Mouse (Mus musculus): ENCODE results near the gene Retn. TPM values are rescaled to one million over a fixed set of nuclear protein-coding genes. Genes with fewer than 3 reads are reported as not detected.

The Retn gene
- polyA plus RNA-seq (2015; fragmentation: Nextera tagmentation; extraction: Ambion mirVana): 0.34 and 0.67 TPM in 2 replicates

DNA sequence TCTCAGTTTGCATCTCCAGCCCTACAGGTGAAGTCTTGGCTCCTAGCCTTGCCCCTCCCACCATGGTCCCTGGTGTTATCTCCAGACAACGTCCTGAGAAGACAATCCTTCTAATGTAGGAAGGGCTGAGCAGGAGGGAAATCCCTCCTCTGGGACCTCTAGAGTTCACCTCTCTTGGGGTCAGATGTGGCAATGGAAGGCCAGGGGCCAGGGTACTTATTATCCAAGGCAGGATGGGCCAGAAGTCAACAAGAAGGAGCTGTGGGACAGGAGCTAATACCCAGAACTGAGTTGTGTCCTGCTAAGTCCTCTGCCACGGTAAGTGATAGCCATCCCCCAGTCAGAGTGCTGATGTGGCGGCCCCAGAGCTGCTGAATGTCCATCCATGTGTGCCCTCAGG lies at the start of gene Retn:
Gene Retn (plus strand): TSS at position 245 of the 400 bp plus-strand sequence.
- Histone ChIP-seq H3K4me2 (ENCODE audit: low read length) (no peak within 1 kb of the TSS), H3K27me3 (replicated peaks; ENCODE audit: control insufficient read depth, insufficient read depth, low read length) (no peaks in the 10 kb centered on the region)

DNA sequence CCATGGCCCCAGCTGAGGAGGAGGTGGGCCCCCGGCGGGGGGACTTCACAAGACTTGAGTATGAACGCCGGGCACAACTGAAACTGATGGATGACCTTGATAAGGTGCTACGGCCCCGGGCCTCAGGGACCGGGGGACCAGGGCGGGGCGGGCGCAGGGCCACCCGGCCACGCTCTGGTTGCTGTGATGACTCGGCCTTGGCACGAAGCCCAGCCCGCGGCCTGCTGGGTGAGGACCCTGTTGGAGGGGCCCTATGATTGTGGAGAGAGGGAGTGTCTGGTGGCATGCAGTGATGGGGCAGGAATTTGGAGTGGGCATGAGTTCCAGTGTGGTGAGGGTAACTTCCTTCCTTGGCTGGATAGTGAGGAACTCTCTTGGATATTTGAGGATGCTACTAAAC lies 49.0 kb upstream of the Retn start:
- Histone ChIP-seq H3K9me3 (ENCODE audit: control insufficient read depth, low read length) (no peaks in the 10 kb centered on the region), H3K4me3 (ENCODE audit: low read length) (no peak overlapping the region), H3K4me2 (ENCODE audit: low read length) (no peak overlapping the region), H3K27ac (ENCODE audit: low read depth, low read length) (no peak overlapping the region), H3K36me3 (ENCODE audit: control insufficient read depth, insufficient read depth, low read length) (peaks cover 77% of the 10 kb centered on the region), H3K4me1 (ENCODE audit: control insufficient read depth, insufficient read depth, low read depth, low read length) (no peaks in the 10 kb centered on the region), H3K27me3 (replicated peaks; ENCODE audit: control insufficient read depth, insufficient read depth, low read length) (no peaks in the 10 kb centered on the region), H3K9ac (ENCODE audit: low read depth, low read length) (no peak overlapping the region)
- 81% methylated on average over 16 of the region's 16 CpGs for WGBS
- ATAC-seq: no peak

More for the DNA sequence above, at the start of gene Retn:
- no peak within 1 kb of the TSS for H3K27ac ChIP-seq (ENCODE audit: low read depth, low read length)
- no peaks in the 10 kb centered on the region for H3K36me3 ChIP-seq (ENCODE audit: control insufficient read depth, insufficient read depth, low read length)
- ATAC-seq: no peak
- no peak within 1 kb of the TSS for H3K4me3 ChIP-seq (ENCODE audit: low read length)
- no peaks in the 10 kb centered on the region; the same call in 1 of the 2 replicates for H3K4me1 ChIP-seq (ENCODE audit: control insufficient read depth, insufficient read depth, low read depth, low read length)
- WGBS: 73% methylated on average over 3 of the region's 3 CpGs
- no peaks in the 10 kb centered on the region for H3K9me3 ChIP-seq (ENCODE audit: control insufficient read depth, low read length)
- H3K9ac ChIP-seq (ENCODE audit: low read depth, low read length): no peak within 1 kb of the TSS

DNA sequence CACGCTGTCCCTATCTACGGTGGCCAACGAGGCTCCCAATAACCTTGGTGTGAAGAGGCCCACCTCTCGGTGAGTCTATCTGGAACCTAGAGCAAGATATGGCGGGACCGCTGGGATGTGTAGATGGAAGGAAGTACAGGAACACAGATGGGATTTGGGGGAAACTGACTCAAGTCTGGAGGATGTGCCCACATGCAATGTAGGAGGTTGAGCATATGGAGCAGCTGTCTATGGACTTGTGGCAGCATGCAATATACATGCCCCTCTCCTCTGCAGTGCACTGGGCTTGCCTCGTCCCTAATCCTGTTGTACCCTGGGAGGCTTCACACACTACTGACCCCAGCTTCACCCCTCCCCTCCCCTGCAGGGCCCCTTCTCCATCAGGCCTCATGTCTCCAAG lies 47.7 kb upstream of the Retn start:
- no peak for ATAC-seq
- no peak overlapping the region for H3K27ac ChIP-seq (ENCODE audit: low read depth, low read length)
- no peaks in the 10 kb centered on the region for H3K9me3 ChIP-seq (ENCODE audit: control insufficient read depth, low read length)
- 96% methylated on average over 7 of the region's 7 CpGs for WGBS
- H3K4me2 ChIP-seq (ENCODE audit: low read length): no peak overlapping the region
- H3K4me3 ChIP-seq (ENCODE audit: low read length): no peak overlapping the region
- peaks cover 74% of the 10 kb centered on the region for H3K36me3 ChIP-seq (ENCODE audit: control insufficient read depth, insufficient read depth, low read length)
- H3K4me1 ChIP-seq (ENCODE audit: control insufficient read depth, insufficient read depth, low read depth, low read length): no peaks in the 10 kb centered on the region
- H3K9ac ChIP-seq (ENCODE audit: low read depth, low read length): no peak overlapping the region
- no peaks in the 10 kb centered on the region for H3K27me3 ChIP-seq (replicated peaks; ENCODE audit: control insufficient read depth, insufficient read depth, low read length)

- Histone ChIP-seq H3K4me2 (ENCODE audit: low read length) (no peak overlapping the region), H3K27ac (ENCODE audit: low read depth, low read length) (no peak overlapping the region; the same call in 1 of the 2 replicates), H3K9ac (ENCODE audit: low read depth, low read length) (no peak overlapping the region), H3K4me3 (ENCODE audit: low read length) (no peak overlapping the region), H3K27me3 (replicated peaks; ENCODE audit: control insufficient read depth, insufficient read depth, low read length) (no peaks in the 10 kb centered on the region), H3K9me3 (ENCODE audit: control insufficient read depth, low read length) (no peaks in the 10 kb centered on the region), H3K4me1 (ENCODE audit: control insufficient read depth, insufficient read depth, low read depth, low read length) (no peaks in the 10 kb centered on the region), H3K36me3 (ENCODE audit: control insufficient read depth, insufficient read depth, low read length) (peaks cover 70% of the 10 kb centered on the region)
- WGBS: 88% methylated on average over 12 of the region's 12 CpGs
- 0 out of 2 replicates have a peak, but pooled peaks have one; percentile 5 for ATAC-seq
Observed at GRCm38 (mm10) chr8:3609046-3609815, 46.3 kb upstream of the Retn start.

- H3K9me3 ChIP-seq (ENCODE audit: control insufficient read depth, low read length): no peaks in the 10 kb centered on the region
- H3K4me3 ChIP-seq (ENCODE audit: low read length): no peak overlapping the region
- no peak overlapping the region for H3K9ac ChIP-seq (ENCODE audit: low read depth, low read length)
- no peaks in the 10 kb centered on the region for H3K4me1 ChIP-seq (ENCODE audit: control insufficient read depth, insufficient read depth, low read depth, low read length)
- no peaks in the 10 kb centered on the region for H3K27me3 ChIP-seq (replicated peaks; ENCODE audit: control insufficient read depth, insufficient read depth, low read length)
- peaks cover 70% of the 10 kb centered on the region for H3K36me3 ChIP-seq (ENCODE audit: control insufficient read depth, insufficient read depth, low read length)
- ATAC-seq: 0 out of 2 replicates have a peak, but pooled peaks have one; percentile 5
- no peak overlapping the region for H3K4me2 ChIP-seq (ENCODE audit: low read length)
- 91% methylated on average over 6 of the region's 6 CpGs for WGBS
- no peak overlapping the region for H3K27ac ChIP-seq (ENCODE audit: low read depth, low read length)
Observed at GRCm38 (mm10) chr8:3609816-3610150, 45.8 kb upstream of the Retn start.

DNA sequence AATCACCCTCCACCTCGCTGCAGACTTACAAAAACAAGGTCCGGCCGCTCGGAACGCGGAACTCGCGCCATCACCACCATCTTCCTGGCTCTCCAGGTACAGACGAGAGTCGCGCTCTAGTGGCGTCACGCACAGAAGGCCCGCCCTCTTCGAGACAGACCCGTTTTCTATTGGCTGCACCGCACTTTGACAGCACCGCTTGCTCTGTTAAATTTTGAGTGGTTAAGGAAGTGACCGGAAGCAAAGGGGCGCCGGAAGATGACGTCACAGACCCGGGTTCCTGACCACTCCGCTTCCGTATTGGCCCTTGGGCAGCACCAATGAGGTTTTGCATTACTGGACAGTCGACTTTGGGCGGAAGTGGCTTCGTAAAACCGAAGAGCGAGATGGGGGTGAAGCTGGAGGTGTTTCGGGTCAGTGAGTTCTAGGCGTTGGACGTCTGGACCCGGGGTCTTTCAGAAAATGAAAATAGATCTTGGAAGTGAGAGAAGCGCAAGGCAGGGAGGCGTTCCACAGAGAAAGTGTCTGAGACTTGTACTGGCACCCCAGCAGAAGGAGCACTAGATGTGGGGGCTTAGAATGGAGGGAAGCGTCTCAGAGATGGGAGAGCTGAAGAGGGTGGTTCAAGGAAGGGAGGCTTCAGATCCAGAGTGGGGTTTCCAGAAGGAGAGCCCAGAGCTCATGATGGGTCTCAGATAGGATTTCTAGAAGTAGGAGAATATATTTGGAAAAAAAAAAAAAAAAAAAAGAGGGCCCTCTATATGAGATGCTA lies 34.2 kb upstream of the Retn start, which contains the start of the genes Xab2 and Pet100:
Gene Xab2 (minus strand): TSS at position 118 of the 772 bp plus-strand sequence.
Gene Pet100 (plus strand): TSS at position 350 of the 772 bp plus-strand sequence.
- peak; percentile 97 for ATAC-seq
- peak within 1 kb of the TSS; percentile 94 for H3K4me2 ChIP-seq (ENCODE audit: low read length)
- WGBS: under 1% methylated on average over 37 of the region's 37 CpGs
- no peaks in the 10 kb centered on the region for H3K27me3 ChIP-seq (replicated peaks; ENCODE audit: control insufficient read depth, insufficient read depth, low read length)
- no peaks in the 10 kb centered on the region for H3K9me3 ChIP-seq (ENCODE audit: control insufficient read depth, low read length)
- peaks cover 13% of the 10 kb centered on the region for H3K36me3 ChIP-seq (ENCODE audit: control insufficient read depth, insufficient read depth, low read length)
- peaks cover 16% of the 10 kb centered on the region for H3K4me1 ChIP-seq (ENCODE audit: control insufficient read depth, insufficient read depth, low read depth, low read length)
- H3K9ac ChIP-seq (ENCODE audit: low read depth, low read length): peak within 1 kb of the TSS; percentile 79
- peak within 1 kb of the TSS; percentile 83 for H3K4me3 ChIP-seq (ENCODE audit: low read length)
- H3K27ac ChIP-seq (ENCODE audit: low read depth, low read length): no peak within 1 kb of the TSS

GRCm38 (mm10) chr8:3622119-3622518 lies 33.5 kb upstream of the Retn start:
- ATAC-seq: no peak
- Histone ChIP-seq H3K27ac (ENCODE audit: low read depth, low read length) (no peak overlapping the region), H3K4me2 (ENCODE audit: low read length) (peak overlapping the region; percentile 83), H3K27me3 (replicated peaks; ENCODE audit: control insufficient read depth, insufficient read depth, low read length) (no peaks in the 10 kb centered on the region), H3K4me1 (ENCODE audit: control insufficient read depth, insufficient read depth, low read depth, low read length) (peaks cover 16% of the 10 kb centered on the region), H3K9ac (ENCODE audit: low read depth, low read length) (peak overlapping the region; percentile 71), H3K4me3 (ENCODE audit: low read length) (peak overlapping the region; percentile 83), H3K36me3 (ENCODE audit: control insufficient read depth, insufficient read depth, low read length) (peaks cover 10% of the 10 kb centered on the region), H3K9me3 (ENCODE audit: control insufficient read depth, low read length) (no peaks in the 10 kb centered on the region)
- 74% methylated on average over 8 of the region's 8 CpGs for WGBS

- Histone ChIP-seq H3K4me2 (ENCODE audit: low read length) (no peak within 1 kb of the TSS), H3K4me1 (ENCODE audit: control insufficient read depth, insufficient read depth, low read depth, low read length) (peaks cover 9% of the 10 kb centered on the region), H3K4me3 (ENCODE audit: low read length) (no peak within 1 kb of the TSS), H3K9ac (ENCODE audit: low read depth, low read length) (no peak within 1 kb of the TSS), H3K36me3 (ENCODE audit: control insufficient read depth, insufficient read depth, low read length) (no peaks in the 10 kb centered on the region; the same call in 1 of the 2 replicates), H3K9me3 (ENCODE audit: control insufficient read depth, low read length) (no peaks in the 10 kb centered on the region), H3K27ac (ENCODE audit: low read depth, low read length) (no peak within 1 kb of the TSS), H3K27me3 (replicated peaks; ENCODE audit: control insufficient read depth, insufficient read depth, low read length) (no peaks in the 10 kb centered on the region)
- no peak for ATAC-seq
- 62% methylated on average over 1 of the region's 1 CpGs for WGBS
Observed at GRCm38 (mm10) chr8:3625445-3625844, 30.1 kb upstream of the Retn start, which contains the start of gene Pcp2. TSS of gene Pcp2 (minus strand) at chr8:3625545.

DNA sequence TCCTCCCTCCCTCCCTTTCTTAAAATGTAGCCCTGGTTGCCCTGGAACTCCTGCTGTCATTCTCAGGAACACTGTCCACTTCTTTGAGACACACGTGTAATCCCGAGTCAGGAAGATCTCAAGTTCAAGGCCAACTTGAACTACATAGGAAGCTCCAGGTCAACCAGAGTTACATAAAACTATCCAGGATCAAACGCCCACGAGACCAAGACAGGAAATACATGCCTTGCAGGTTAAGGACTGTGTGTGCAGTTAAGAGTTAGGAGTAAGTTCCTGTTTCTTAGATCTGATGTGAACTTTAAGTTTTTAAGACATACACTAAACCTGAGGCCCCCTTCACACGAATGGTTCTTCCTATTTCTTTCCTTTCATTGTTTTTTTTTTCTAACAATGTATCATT lies 28.6 kb upstream of the Retn start:
- Histone ChIP-seq H3K27ac (ENCODE audit: low read depth, low read length) (no peak overlapping the region), H3K9ac (ENCODE audit: low read depth, low read length) (no peak overlapping the region), H3K4me1 (ENCODE audit: control insufficient read depth, insufficient read depth, low read depth, low read length) (peaks cover 14% of the 10 kb centered on the region), H3K4me2 (ENCODE audit: low read length) (no peak overlapping the region), H3K36me3 (ENCODE audit: control insufficient read depth, insufficient read depth, low read length) (no peaks in the 10 kb centered on the region; the same call in 1 of the 2 replicates), H3K27me3 (replicated peaks; ENCODE audit: control insufficient read depth, insufficient read depth, low read length) (no peaks in the 10 kb centered on the region), H3K9me3 (ENCODE audit: control insufficient read depth, low read length) (no peaks in the 10 kb centered on the region), H3K4me3 (ENCODE audit: low read length) (no peak overlapping the region)
- ATAC-seq: no peak
- WGBS: 71% methylated on average over 5 of the region's 5 CpGs

All from hindbrain, embryonic 16.5 days (tissue).